Mouse (Mus musculus) liver, embryonic 16.5 days (tissue): ENCODE data around the gene Ap1m1. TPM values are rescaled to one million over a fixed set of nuclear protein-coding genes. Genes with fewer than 3 reads are reported as not detected.

Source experiments
- ATAC-seq: fragments of 200-750 bp; cut with Nextera tagmentation; 2 replicates; pipeline ENCODE4 v1.8.0; 2017; ENCODE audit warnings: low read depth, mild to moderate bottlenecking, moderate number of reproducible peaks, moderate library complexity
- H3K27ac ChIP-seq: fragments of 300-500 bp; sonication (generic); 2 replicates; pipeline ENCODE4 v1.5.1; 2014; ENCODE audit warnings: mild to moderate bottlenecking, low read length
- H3K27me3 ChIP-seq: fragments of 300-500 bp; sonication (generic); 2 replicates; pipeline ENCODE4 v1.6.1; 2014; ENCODE audit warnings: low read depth, low read length, mixed read lengths; ENCODE audit not compliant: control insufficient read depth, insufficient read depth
- H3K36me3 ChIP-seq: fragments of 300-500 bp; sonication (generic); 2 replicates; pipeline ENCODE4 v1.6.1; 2014; ENCODE audit warnings: mild to moderate bottlenecking; ENCODE audit not compliant: control insufficient read depth, insufficient read depth
- H3K4me1 ChIP-seq: fragments of 300-500 bp; sonication (generic); 2 replicates; pipeline ENCODE4 v1.6.1; 2014; ENCODE audit warnings: low read depth, low read length, mixed read lengths; ENCODE audit not compliant: control insufficient read depth
- H3K4me2 ChIP-seq: fragments of 300-500 bp; sonication (generic); 2 replicates; pipeline ENCODE4 v1.6.1; 2014; ENCODE audit warnings: low read depth, low read length, mixed read lengths
- H3K4me3 ChIP-seq: fragments of 300-500 bp; sonication (generic); 2 replicates; pipeline ENCODE4 v1.5.1; 2014; ENCODE audit warnings: low read depth, mild to moderate bottlenecking, low read length
- H3K9ac ChIP-seq: fragments of 300-500 bp; sonication (generic); 2 replicates; pipeline ENCODE4 v1.6.1; 2014; ENCODE audit warnings: low read depth, low read length
- H3K9me3 ChIP-seq: fragments of 300-500 bp; sonication (generic); replicated peaks from 2 replicates; pipeline ENCODE4 v1.6.1; 2016; ENCODE audit warnings: low read length; ENCODE audit not compliant: control insufficient read depth
- WGBS: fragments of 180-500 bp; shearing (Covaris S2); extraction: QIAGEN DNeasy Blood & Tissue Kit; methylation state at CpG from one replicate; pipeline ENCODE4 v1.1.7; 2014; ENCODE audit not compliant: insufficient replicate concordance; 5-methylcytosine and 5-hydroxymethylcytosine counted together
- polyA plus RNA-seq: library from polyadenylated mRNA; unstranded; fragments of >200 nt; fragmentation: Nextera tagmentation; extraction: Ambion mirVana; gene quantifications from 2 replicates; pipeline ENCODE4 v1.2.1, GENCODE M21; 2015

The Ap1m1 gene
- polyA plus RNA-seq = 53.6 and 54.3 TPM in 2 replicates

GRCm38 (mm10) chr8:72239499-72240402 lies at the start of gene Ap1m1:
Gene Ap1m1, plus strand, starts transcription at chr8:72240018.
- Histone ChIP-seq H3K9me3 (no peaks in the 10 kb centered on the region), H3K27me3 (no peaks in the 10 kb centered on the region), H3K27ac (peak within 1 kb of the TSS; percentile 99), H3K4me2 (peak within 1 kb of the TSS; percentile 92), H3K4me3 (peak within 1 kb of the TSS; percentile 90), H3K9ac (peak within 1 kb of the TSS; percentile 80), H3K36me3 (0 out of 2 replicates have a peak, but pooled peaks cover 3% of the 10 kb centered on the region), H3K4me1 (peaks cover 27% of the 10 kb centered on the region)
- under 1% methylated on average over 54 of the region's 54 CpGs for WGBS
- peak; percentile 89 for ATAC-seq

- ATAC-seq = no peak
- no peaks in the 10 kb centered on the region for H3K9me3 ChIP-seq
- no peak overlapping the region for H3K9ac ChIP-seq
- H3K27me3 ChIP-seq = no peaks in the 10 kb centered on the region
- no peak overlapping the region for H3K27ac ChIP-seq
- no peaks in the 10 kb centered on the region for H3K4me1 ChIP-seq
- no peak overlapping the region for H3K4me2 ChIP-seq
- 43% methylated on average over 2 of the region's 2 CpGs for WGBS
- no peak overlapping the region for H3K4me3 ChIP-seq
- H3K36me3 ChIP-seq = no peaks in the 10 kb centered on the region
These were observed 49.6 kb upstream of the Ap1m1 start for GRCm38 (mm10) chr8:72190215-72190539.

- Histone ChIP-seq H3K4me3 (no peak overlapping the region), H3K4me2 (no peak overlapping the region), H3K9me3 (no peaks in the 10 kb centered on the region), H3K36me3 (no peaks in the 10 kb centered on the region), H3K9ac (no peak overlapping the region), H3K27me3 (no peaks in the 10 kb centered on the region), H3K27ac (no peak overlapping the region), H3K4me1 (no peaks in the 10 kb centered on the region)
- no peak for ATAC-seq
These were observed 47.8 kb upstream of the Ap1m1 start for GRCm38 (mm10) chr8:72192065-72192464.

GRCm38 (mm10) chr8:72197997-72198396 lies 41.8 kb upstream of the Ap1m1 start:
- 45% methylated on average over 8 of the region's 8 CpGs for WGBS
- H3K9ac ChIP-seq = no peak overlapping the region
- no peaks in the 10 kb centered on the region for H3K36me3 ChIP-seq

GRCm38 (mm10) chr8:72208582-72208981 lies 31.2 kb upstream of the Ap1m1 start:
- Histone ChIP-seq H3K9me3 (no peaks in the 10 kb centered on the region), H3K4me1 (no peaks in the 10 kb centered on the region; the same call in 1 of the 2 replicates), H3K27me3 (no peaks in the 10 kb centered on the region), H3K4me3 (no peak overlapping the region), H3K4me2 (no peak overlapping the region), H3K9ac (no peak overlapping the region), H3K27ac (no peak overlapping the region), H3K36me3 (no peaks in the 10 kb centered on the region)
- no peak for ATAC-seq
- WGBS = 59% methylated on average over 1 of the region's 1 CpGs

More at GRCm38 (mm10) chr8:72197997-72198396, 41.8 kb upstream of the Ap1m1 start:
- no peaks in the 10 kb centered on the region for H3K4me1 ChIP-seq
- H3K27ac ChIP-seq = no peak overlapping the region
- H3K4me2 ChIP-seq = no peak overlapping the region
- no peak overlapping the region for H3K4me3 ChIP-seq
- H3K27me3 ChIP-seq = no peaks in the 10 kb centered on the region
- ATAC-seq = 0 out of 2 replicates have a peak, but pooled peaks have one; percentile 27
- H3K9me3 ChIP-seq = no peaks in the 10 kb centered on the region; the same call in none of the 2 replicates

GRCm38 (mm10) chr8:72210222-72210621 lies 29.6 kb upstream of the Ap1m1 start:
- Histone ChIP-seq H3K4me1 (no peaks in the 10 kb centered on the region; the same call in 1 of the 2 replicates), H3K36me3 (no peaks in the 10 kb centered on the region), H3K27me3 (no peaks in the 10 kb centered on the region), H3K4me3 (no peak overlapping the region), H3K9ac (no peak overlapping the region), H3K4me2 (no peak overlapping the region), H3K27ac (no peak overlapping the region), H3K9me3 (no peaks in the 10 kb centered on the region)
- 53% methylated on average over 4 of the region's 4 CpGs for WGBS
- ATAC-seq = no peak

- H3K36me3 ChIP-seq = no peaks in the 10 kb centered on the region
- 30% methylated on average over 2 of the region's 2 CpGs for WGBS
- no peak overlapping the region for H3K4me2 ChIP-seq
- ATAC-seq = no peak
- H3K4me3 ChIP-seq = no peak overlapping the region
- no peak overlapping the region for H3K9ac ChIP-seq
- no peak overlapping the region for H3K27ac ChIP-seq
- H3K27me3 ChIP-seq = no peaks in the 10 kb centered on the region
- H3K4me1 ChIP-seq = no peaks in the 10 kb centered on the region; the same call in 1 of the 2 replicates
- no peaks in the 10 kb centered on the region for H3K9me3 ChIP-seq
These were observed 29.1 kb upstream of the Ap1m1 start for GRCm38 (mm10) chr8:72210710-72211109.

GRCm38 (mm10) chr8:72211846-72212245 lies 28.0 kb upstream of the Ap1m1 start:
- Histone ChIP-seq H3K36me3 (no peaks in the 10 kb centered on the region), H3K9me3 (no peaks in the 10 kb centered on the region), H3K4me2 (no peak overlapping the region), H3K27ac (no peak overlapping the region), H3K27me3 (no peaks in the 10 kb centered on the region), H3K9ac (no peak overlapping the region), H3K4me3 (no peak overlapping the region), H3K4me1 (no peaks in the 10 kb centered on the region; the same call in 1 of the 2 replicates)
- no peak for ATAC-seq
- WGBS = 69% methylated on average over 1 of the region's 1 CpGs

- H3K4me1 ChIP-seq = no peaks in the 10 kb centered on the region; the same call in 1 of the 2 replicates
- H3K36me3 ChIP-seq = no peaks in the 10 kb centered on the region
- H3K27me3 ChIP-seq = no peaks in the 10 kb centered on the region
- WGBS = 43% methylated on average over 4 of the region's 4 CpGs
- H3K27ac ChIP-seq = no peak within 1 kb of the TSS
- H3K4me3 ChIP-seq = no peak within 1 kb of the TSS
- no peak within 1 kb of the TSS for H3K4me2 ChIP-seq
- no peak within 1 kb of the TSS for H3K9ac ChIP-seq
- H3K9me3 ChIP-seq = no peaks in the 10 kb centered on the region
- no peak for ATAC-seq
These were observed 27.1 kb upstream of the Ap1m1 start, which contains the start of gene Cib3 for GRCm38 (mm10) chr8:72212751-72213150. Gene Cib3, minus strand, starts transcription at chr8:72212837.
